Mouse (Mus musculus) kidney, postnatal 14 days (tissue): ENCODE data around the gene Adgrf5.
"Not testable (repeated sequence)": the region's sequence is repeated elsewhere in the genome, so short reads cannot be mapped to it uniquely, and the experiment has no call there.

Experiments used
- DNase-seq: peaks from one replicate; pipeline ENCODE4 v3.0.0; 2022; ENCODE audit warnings: mixed read lengths

Adgrf5 gene

DNA sequence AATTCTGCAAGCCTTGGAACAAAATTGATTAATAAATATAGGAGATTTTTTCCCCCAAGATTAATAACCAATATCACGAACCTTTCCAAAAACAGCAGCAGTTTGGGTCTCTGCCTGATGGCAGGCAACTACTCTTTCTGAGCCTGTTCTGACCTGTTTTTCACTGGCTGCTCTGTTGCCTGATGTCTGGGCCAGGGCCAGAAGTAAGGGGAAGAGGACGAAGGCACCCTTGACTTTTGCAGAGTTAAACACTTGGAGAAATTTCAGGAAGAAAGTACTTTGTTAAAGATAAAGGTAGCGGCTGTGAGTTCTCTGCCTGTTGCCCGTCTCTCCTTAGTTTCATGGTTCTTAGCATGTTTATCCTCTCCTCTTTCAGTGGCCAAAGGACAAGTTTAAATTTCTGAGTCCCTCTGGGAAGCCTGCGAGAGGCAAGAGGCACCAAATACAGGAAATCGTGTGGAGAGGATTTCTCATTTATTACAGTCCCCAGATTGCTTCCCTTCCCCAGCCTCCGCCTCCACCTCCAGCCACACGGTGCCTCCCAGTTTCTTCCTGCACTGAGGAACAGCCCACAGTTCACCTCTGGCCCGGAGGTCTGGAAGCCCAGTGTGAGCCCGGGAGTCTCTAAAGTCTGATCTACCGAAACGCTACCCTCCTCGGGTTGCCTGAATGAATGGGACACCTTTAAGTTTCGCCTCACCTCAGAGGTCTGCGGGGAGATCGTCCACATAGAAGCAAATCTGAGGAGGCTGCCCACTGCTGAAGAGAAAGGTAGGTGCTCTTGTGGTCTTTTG lies at the start of gene Adgrf5:
Gene Adgrf5 (plus strand): TSS at position 626 of the 794 bp plus-strand sequence.
- DNase-seq, result peak; percentile 71

DNA sequence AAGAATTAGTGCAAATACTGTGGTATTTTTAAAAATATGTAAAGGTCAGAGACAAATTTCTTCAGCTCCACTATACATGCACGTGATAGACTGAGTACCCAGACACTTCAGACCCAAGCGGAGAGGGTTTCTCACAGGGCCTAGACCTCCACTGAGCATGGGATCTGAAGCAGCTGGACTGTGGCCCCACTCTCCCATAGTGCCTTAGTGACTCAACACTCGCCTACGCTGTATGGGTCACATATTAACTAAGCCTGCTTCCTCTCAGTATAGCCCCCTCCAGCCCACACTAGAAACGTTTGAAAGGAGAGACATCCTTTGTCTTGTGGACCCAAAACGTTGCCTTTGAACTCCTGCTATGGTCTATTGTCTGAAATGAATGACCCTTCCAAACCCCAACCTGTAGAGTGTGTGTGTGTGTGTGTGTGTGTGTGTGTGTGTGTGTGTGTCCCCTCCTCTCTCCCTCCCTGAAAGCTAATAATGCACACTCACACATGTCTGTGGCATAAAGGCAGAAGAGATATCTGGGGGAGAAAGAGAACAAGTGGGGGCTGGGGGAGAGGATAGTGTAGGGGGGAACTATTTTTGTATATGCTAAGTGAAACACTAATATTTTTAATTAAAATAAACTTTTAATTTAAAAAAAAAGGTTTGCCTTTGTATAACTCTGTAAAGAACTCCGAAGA lies 34.1 kb upstream of the Adgrf5 start:
- no peak for DNase-seq

DNA sequence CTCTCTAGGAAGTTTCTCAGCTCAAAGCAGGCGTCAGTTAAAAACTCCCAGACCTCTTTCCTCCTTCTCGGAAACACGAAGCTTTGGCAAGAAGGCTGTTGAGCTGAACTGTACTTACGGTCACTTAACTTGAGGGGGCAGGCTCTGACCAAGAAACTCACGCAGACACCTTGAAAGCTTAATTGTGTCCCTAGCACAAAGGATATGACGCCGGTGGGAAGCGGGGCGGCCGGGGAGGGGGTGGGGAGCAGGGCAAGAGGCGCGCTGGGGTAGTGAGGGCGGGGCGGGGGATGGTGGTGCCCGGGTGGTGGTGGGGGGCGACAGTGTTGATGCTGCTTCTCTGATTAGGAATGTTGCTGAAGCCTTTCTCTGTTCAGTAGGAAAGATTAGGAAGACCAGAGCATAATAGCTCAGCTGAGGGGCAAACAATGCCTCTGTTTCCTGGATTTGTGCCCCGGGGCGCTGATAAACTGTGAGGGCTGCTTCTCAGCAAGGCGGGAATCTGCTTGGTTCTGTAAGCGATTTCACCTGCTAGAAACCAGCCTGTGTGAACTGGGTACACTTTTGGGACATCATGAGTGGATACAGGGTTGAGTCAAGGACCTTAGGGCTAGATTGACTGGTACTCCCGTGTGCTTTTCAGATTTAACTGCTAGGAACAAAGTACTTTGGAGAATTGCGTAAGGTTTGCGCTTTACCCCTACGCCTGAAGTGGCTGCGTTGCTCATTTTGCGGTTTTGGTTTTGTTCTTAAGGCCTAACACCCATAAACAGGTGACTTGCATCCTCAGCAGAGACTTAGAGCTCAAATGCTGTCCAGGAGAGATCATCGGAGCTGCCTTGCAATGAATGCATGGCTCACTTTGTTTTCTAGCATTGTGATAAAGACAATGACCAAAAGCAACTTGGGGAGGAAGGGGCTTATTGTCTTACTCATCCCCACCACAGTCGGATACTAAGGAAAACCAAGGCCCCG lies 33.2 kb upstream of the Adgrf5 start:
- peak; percentile 81 for DNase-seq

- DNase-seq, result no peak
These were observed 32.4 kb upstream of the Adgrf5 start for GRCm38 (mm10) chr17:43327810-43328209.

GRCm38 (mm10) chr17:43329216-43329615 lies 31.0 kb upstream of the Adgrf5 start:
- DNase-seq, result no peak

DNA sequence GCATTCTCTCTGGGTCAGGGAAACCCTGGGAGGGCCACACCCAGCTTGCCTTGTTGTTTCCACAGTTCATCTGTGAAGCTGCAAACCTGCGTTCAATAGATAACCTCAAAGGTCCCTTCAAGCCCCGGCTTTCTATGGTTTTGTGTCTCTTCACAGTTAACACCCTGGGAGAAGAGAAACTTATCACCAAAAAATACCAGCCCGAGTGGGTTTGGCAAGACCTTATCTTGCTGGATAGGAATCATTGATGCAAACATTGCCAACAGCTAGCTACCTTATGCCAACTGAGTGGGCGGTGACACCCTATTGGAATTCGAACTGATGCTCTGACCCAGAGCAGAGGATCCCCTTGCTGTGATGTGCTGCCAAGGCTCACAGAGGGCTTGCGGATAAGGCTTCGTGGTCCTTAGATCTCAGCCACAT lies 30.5 kb upstream of the Adgrf5 start:
- no peak for DNase-seq

DNA sequence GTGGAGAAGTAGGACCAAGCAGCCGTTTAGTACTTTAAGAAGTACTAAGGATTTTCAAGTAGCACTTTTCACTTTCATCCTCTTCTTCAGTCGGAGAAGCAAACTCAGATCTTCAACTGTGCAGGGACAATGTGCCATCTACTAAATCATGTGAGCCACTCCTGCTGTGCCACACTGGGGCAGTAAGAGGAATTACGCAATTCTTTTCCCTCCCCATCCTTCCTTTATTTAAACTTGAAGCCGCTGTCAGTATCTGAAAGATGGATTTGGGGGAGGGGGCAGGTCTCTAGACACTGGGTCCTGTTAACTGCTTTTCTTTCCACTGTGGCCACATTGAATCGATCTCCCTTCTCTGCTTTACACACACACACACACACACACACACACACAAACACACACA lies 27.6 kb upstream of the Adgrf5 start:
- DNase-seq, result no peak

GRCm38 (mm10) chr17:43334074-43334473 lies 26.2 kb upstream of the Adgrf5 start:
- no peak for DNase-seq

- no peak for DNase-seq
These were observed 22.6 kb upstream of the Adgrf5 start for GRCm38 (mm10) chr17:43337643-43338042.

- DNase-seq, result no peak
These were observed 22.0 kb upstream of the Adgrf5 start for GRCm38 (mm10) chr17:43338279-43338678.

GRCm38 (mm10) chr17:43346499-43346898 lies 13.8 kb upstream of the Adgrf5 start:
- not testable (repeated sequence) for DNase-seq

GRCm38 (mm10) chr17:43357902-43358539 lies 2.2 kb upstream of the Adgrf5 start:
- no peak for DNase-seq

GRCm38 (mm10) chr17:43361021-43361420 lies 770 bp downstream of the Adgrf5 start:
- DNase-seq, result no peak

GRCm38 (mm10) chr17:43362362-43362761 lies 2.1 kb downstream of the Adgrf5 start:
- DNase-seq, result peak; percentile 63

DNA sequence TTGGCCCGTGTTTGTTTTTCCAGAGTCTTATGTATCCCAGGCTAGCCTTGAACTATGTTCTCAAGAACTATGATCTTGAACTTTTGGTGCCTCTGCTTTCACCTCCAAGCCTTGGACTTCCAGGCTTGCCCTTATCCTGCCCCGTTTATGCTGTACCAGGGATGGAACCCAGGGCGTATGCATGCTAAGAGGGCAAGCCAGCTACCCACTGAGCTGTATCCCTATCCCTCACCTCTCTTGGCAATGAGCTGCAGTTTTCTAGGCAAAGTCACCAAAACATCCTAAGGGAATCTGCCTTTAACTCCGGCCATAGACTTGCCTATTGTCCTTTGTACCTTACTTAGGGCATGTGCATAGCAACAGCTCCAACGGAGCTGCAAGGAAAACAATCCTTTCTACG lies 2.6 kb downstream of the Adgrf5 start:
- peak; percentile 34 for DNase-seq

DNA sequence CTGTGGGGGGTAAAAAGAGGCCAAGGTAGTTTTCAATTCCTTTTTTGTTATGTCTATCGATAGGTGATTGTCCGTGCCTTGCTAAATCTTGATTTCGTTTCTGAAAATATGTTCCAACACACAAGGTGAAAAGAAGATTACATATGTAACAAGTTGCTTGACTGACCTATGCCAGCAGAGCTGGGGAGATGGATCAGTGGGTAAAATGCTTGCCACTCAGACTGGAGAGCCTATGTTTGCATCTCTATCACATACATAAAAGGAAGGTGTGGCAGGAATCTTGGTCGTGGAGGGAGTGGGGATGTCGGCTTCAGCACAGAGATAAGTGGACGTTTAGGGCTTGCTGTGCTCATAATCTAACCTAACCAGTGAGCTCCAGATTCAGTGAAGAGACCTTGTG lies 3.7 kb downstream of the Adgrf5 start:
- no peak for DNase-seq

DNA sequence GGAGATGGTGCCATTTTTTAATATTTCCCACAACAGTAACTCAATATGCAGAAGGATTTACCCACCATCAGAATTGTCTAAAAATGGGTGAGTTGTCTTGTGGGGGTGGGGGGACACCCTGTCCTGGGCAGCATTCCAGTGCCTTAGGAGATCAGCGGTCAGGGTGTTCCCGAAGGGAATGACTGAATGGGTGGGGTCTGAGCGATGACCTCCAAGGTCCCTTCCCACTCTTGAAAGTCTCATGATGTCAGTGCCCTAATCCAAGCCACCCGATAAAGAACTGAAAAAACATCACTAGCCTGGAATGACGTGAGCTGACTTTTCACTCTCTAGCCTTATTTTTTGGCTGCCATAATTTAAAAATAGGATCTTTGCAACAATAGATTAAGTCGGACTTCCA lies 5.0 kb downstream of the Adgrf5 start:
- no peak for DNase-seq

DNA sequence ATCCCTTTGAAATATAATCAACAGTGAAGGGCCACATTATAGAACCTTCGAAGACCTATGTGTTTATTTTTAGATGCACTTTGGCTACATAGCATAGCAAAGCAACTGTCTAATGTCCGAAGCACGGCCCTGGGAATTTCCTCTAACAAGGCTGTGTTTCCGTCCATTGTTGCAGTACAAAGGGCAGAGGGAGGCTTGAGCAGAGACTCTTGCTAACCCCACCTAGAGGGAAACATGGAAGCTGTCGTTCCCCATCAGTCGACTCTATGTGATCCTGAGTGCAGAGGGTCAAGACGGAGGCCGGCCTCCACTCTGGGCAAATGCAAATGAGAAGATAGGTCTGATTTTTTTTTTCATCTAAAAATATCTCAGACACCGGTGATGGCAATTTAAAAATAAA lies 6.2 kb downstream of the Adgrf5 start:
- peak; percentile 70 for DNase-seq

DNA sequence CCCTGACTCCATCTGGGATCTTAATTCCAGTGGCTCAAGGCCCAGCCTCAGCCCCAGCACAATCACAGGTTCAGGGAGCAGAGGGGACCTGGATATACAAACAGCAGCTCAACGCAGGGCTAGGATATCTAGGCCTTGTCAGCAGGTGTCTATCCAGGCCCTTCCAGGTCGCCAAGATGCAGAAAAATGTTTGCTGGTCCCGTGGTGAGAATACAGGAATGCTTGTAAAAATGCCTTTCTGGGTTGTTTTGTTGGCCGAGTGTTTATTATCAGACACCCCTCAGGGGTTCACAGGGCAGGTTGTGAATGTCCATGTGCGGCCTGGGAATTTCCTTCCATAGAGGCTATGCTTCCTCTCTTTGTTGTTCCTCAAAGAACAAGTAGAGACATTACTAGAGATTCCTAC lies 7.9 kb downstream of the Adgrf5 start:
- peak; percentile 50 for DNase-seq

DNA sequence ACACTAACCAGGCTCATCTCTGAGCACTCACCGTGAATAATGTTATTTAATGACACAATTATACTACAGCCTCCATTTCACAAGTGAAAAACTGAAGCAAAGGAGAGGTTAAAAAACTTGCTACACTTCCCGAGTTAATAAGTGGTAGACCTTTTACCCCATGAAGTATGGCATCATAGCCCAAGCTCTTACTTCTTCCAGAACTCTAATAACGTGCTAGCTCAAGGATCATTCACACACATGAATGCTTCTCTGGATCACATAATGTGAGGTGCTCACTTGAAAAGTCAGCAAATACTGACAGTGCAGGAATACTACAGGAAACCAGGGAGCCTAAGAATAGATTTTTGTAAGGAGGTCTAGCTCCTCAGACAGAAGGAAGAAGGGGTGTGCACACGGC lies 12.4 kb downstream of the Adgrf5 start:
- DNase-seq, result no peak

GRCm38 (mm10) chr17:43374020-43374419 lies 13.8 kb downstream of the Adgrf5 start:
- DNase-seq, result no peak

- peak; percentile 45 for DNase-seq
These were observed 16.3 kb downstream of the Adgrf5 start for GRCm38 (mm10) chr17:43376527-43376926.

DNA sequence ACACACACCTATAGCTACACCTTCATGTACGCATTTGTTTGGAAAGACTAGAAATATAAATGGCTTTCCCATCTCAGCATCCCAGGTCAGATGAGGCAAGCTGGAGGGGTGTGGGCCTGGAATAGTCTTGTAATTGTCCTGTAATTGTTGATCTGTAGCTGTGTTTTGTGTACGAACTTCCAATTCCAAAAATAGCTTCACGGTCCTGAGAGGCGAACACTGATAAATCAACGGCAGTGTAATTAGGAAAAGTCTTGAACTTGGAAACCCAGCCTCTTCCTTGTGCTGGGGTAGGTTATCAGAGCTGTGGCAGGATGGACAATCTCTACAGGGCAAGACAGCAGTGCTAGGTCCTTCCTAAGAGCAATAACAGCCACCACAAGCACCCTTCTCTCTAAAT lies 18.5 kb downstream of the Adgrf5 start:
- DNase-seq, result no peak
